Mouse (Mus musculus) liver, adult 2 months (tissue): ENCODE data around the gene Osgep. TPM values are rescaled to one million over a fixed set of nuclear protein-coding genes. Genes with fewer than 3 reads are reported as not detected.
"Not testable (repeated sequence)": the region's sequence is repeated elsewhere in the genome, so short reads cannot be mapped to it uniquely, and the experiment has no call there.

Experiments
- DNase-seq: peaks from one replicate; pipeline ENCODE4 v3.0.0-alpha.2; 2011; ENCODE audit warnings: low read depth, low spot score; ENCODE audit errors: extremely low read depth
- H3K27ac ChIP-seq: fragments of 200-500 bp; replicated peaks from 2 replicates; pipeline ENCODE4 v1.5.1; 2012; ENCODE audit warnings: low read depth, mild to moderate bottlenecking, control low read depth, inconsistent platforms, low read length; ENCODE audit not compliant: insufficient read depth
- H3K27me3 ChIP-seq: fragments of 200-500 bp; 2 replicates; pipeline ENCODE4 v1.6.1; 2012; ENCODE audit warnings: mild to moderate bottlenecking, moderate library complexity, low read length, inconsistent platforms; ENCODE audit not compliant: control insufficient read depth, insufficient read depth
- H3K36me3 ChIP-seq: fragments of 200-500 bp; 2 replicates; pipeline ENCODE4 v1.6.1; 2012; ENCODE audit warnings: low read length, inconsistent platforms; ENCODE audit not compliant: control insufficient read depth, insufficient read depth
- H3K4me1 ChIP-seq: fragments of 200-500 bp; 2 replicates; pipeline ENCODE4 v1.6.1; 2011; ENCODE audit warnings: low read length; ENCODE audit not compliant: control insufficient read depth, insufficient read depth
- H3K4me3 ChIP-seq: fragments of 200-500 bp; 2 replicates; pipeline ENCODE4 v1.5.1; 2011; ENCODE audit warnings: low read depth, mild to moderate bottlenecking, control low read depth, low read length, moderate library complexity; ENCODE audit not compliant: insufficient read depth
- H3K79me2 ChIP-seq: fragments of 200-500 bp; 2 replicates; pipeline ENCODE4 v1.6.1; 2012; ENCODE audit warnings: inconsistent platforms, mild to moderate bottlenecking, low read length, moderate library complexity; ENCODE audit not compliant: control insufficient read depth, insufficient read depth
- H3K9ac ChIP-seq: fragments of 200-500 bp; 2 replicates; pipeline ENCODE4 v1.6.1; 2012; ENCODE audit warnings: low read depth, mild to moderate bottlenecking, control low read depth, inconsistent platforms, low read length
- CTCF ChIP-seq: fragments of 200-500 bp; IDR thresholded peaks from 2 replicates; pipeline ENCODE4 v1.5.1; 2011; ENCODE audit warnings: low read depth, low read length, control low read depth
- POLR2A ChIP-seq: fragments of 200-500 bp; IDR thresholded peaks from 2 replicates; pipeline ENCODE4 v1.6.1; 2011; ENCODE audit warnings: low read length, control low read depth; ENCODE audit not compliant: insufficient read depth; ENCODE audit errors: extremely low read depth
- WGBS: fragments of 180-500 bp; shearing (Covaris S2); methylation state at CpG from one replicate; pipeline ENCODE4 v1.1.7; 2018; 5-methylcytosine and 5-hydroxymethylcytosine counted together
- polyA plus RNA-seq: library from polyadenylated mRNA; depleted of rRNA; stranded (reverse); fragments of >200 nt; gene quantifications from 2 replicates; pipeline ENCODE4 v1.2.3, GENCODE M21; 2012
- total RNA-seq: library from RNA; depleted of rRNA; stranded (reverse); fragments of >200 nt; gene quantifications from 2 replicates; pipeline ENCODE4 v1.2.3, GENCODE M21; 2014

The Osgep gene
- total and polyA plus RNA-seq, 2 experiments = 41.5 to 69.2 TPM

DNA sequence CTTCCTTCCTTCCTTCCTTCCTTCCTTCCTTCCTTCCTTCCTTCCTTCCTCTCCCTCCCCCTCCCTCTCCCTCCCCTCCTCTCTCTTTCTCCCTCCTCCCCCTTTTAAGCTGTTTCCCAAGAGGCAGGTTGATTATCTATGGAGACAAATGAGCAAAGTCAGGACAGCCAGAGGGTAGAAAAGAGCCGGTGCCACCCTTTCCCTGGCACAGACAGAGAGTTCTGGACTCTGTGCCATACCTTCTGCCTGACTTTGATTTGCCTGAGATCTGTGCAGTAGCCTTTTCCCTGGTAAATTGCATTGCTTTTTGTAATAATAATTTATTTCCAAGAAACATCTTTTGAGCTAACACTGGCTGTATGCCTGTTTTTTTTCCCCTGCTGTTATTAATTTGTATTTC is 44.3 kb upstream of the Osgep start:
- H3K9ac ChIP-seq = no peak overlapping the region
- no peaks in the 10 kb centered on the region for H3K36me3 ChIP-seq
- no peaks in the 10 kb centered on the region for H3K79me2 ChIP-seq
- DNase-seq = no peak
- TF ChIP-seq CTCF (no peak), POLR2A (no peak)
- no peaks in the 10 kb centered on the region for H3K27me3 ChIP-seq
- no peak overlapping the region for H3K27ac ChIP-seq
- 38% methylated on average over 1 of the region's 1 CpGs for WGBS
- H3K4me3 ChIP-seq = no peak overlapping the region
- H3K4me1 ChIP-seq = no peaks in the 10 kb centered on the region

DNA sequence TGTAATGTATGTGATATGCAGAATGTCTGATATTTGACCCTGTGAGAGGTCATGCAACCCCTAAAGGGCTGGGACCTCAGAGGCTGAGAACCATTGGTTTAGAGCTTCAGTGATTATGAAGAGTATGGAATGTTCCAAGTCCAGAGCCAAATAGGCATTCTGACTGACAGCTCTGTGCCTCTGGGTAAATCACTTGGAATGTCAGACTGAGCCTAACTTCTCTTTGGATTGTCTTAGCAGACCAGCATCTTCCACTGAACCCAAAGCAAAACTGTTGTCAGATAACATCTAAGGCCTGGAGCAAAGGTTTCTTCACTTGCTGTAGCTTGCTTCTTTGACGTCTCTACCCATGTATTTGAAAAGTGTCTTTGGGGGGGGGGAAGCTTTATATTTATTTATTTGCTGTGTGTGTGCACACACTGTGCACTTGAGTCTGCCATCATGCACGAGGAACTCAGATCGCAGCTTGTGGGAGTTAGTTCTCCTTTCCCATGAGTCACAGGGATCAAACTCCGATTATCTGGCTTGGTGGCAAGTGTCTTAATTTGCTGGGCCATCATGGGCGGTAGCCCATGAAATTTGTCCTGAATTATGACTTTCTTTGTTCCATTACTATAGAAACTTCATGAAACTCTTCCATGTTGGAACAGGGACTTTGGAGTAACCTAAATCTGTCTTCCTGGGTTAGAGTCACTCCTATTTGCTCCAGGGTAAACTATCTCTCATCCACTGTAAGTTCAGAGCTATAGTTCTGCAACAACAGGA is 43.7 kb upstream of the Osgep start:
- 85% methylated on average over 5 of the region's 5 CpGs for WGBS
- no peak for DNase-seq

DNA sequence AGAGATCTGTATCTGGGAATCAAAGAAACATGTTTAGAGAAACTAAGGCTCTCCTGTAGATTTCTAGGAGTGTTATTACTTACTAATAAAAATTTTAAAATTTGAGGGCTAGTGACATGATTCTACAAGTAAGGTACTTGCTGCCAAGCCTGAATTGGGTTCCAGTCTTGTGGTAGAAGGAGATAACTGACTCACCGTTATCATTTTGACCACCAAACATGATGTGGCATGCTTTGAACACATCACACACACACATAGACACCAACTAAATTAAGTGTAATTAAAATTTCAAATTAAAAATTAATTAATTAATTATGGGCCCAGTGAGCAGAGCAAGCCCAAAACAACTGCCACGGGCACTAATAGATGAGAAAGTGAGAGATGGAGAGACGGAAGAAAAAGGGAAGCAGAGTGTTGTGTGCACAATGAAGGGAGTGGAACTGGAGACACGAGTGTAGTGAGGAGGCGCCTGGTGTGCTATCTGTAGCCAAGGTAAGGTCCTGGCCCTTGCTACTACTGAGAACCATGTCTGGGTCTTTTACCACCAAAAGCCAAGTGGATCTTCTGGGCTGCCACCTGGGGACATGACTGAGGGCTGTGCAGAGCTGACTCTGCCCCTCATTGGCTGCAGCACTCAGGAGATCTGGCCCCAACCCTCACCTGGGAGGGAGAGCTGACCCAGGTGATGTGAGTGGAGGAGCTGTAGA is 33.7 kb upstream of the Osgep start:
- DNase-seq, H3K27me3 ChIP-seq, H3K36me3 ChIP-seq, H3K4me1 ChIP-seq, H3K27ac ChIP-seq, H3K4me3 ChIP-seq, H3K9ac ChIP-seq, H3K79me2 ChIP-seq: not testable (repeated sequence)
- 97% methylated on average over 5 of the region's 5 CpGs for WGBS

More for the DNA sequence above, 43.7 kb upstream of the Osgep start:
- H3K79me2 ChIP-seq = no peaks in the 10 kb centered on the region
- no peaks in the 10 kb centered on the region for H3K27me3 ChIP-seq
- H3K27ac ChIP-seq = no peak overlapping the region
- H3K4me1 ChIP-seq = no peaks in the 10 kb centered on the region
- TF ChIP-seq CTCF (no peak), POLR2A (no peak)
- H3K9ac ChIP-seq = no peak overlapping the region
- no peak overlapping the region for H3K4me3 ChIP-seq
- H3K36me3 ChIP-seq = no peaks in the 10 kb centered on the region

DNA sequence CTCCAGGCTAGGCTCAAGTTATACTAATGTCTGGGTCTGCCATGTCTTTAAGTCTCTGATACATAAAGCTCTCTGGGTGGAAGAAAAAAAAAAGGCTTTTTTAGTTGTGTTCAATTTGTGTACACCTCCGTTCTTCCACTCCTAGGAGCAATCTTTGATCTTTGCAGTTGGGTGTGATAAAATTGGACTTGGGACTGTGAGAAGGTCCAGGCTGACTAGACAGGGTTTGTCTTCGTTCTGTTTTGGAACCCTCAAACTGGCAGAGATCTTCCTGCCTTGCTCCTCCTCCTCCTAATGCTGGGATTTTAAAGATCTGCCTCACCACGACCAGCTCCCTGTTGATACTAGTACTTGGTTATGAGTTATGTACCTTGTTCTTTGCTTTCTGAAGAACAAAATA is 32.5 kb upstream of the Osgep start:
- not testable (repeated sequence) for H3K27me3 ChIP-seq, H3K36me3 ChIP-seq, H3K9ac ChIP-seq, H3K4me1 ChIP-seq, H3K79me2 ChIP-seq, H3K4me3 ChIP-seq
- 14% methylated on average over 3 of the region's 3 CpGs for WGBS
- H3K27ac ChIP-seq = peak overlapping the region; percentile 61
- peak; percentile 71 for DNase-seq

- H3K4me1 ChIP-seq, H3K9ac ChIP-seq, H3K79me2 ChIP-seq, H3K36me3 ChIP-seq, H3K27me3 ChIP-seq, DNase-seq: not testable (repeated sequence)
- 89% methylated on average over 6 of the region's 6 CpGs for WGBS
- Histone ChIP-seq H3K27ac (peak overlapping the region; percentile 73), H3K4me3 (peak overlapping the region; percentile 22; the same call in 1 of the 2 replicates)
Observed at GRCm38 (mm10) chr14:50956724-50957123, 32.0 kb upstream of the Osgep start.

- not testable (repeated sequence) for H3K36me3 ChIP-seq, H3K4me1 ChIP-seq, H3K79me2 ChIP-seq, H3K27me3 ChIP-seq, DNase-seq
- Histone ChIP-seq H3K9ac (peak within 1 kb of the TSS; percentile 18; the same call in 1 of the 2 replicates), H3K4me3 (peak within 1 kb of the TSS; percentile 22), H3K27ac (peak within 1 kb of the TSS; percentile 73)
- WGBS = 51% methylated on average over 19 of the region's 19 CpGs
Observed at GRCm38 (mm10) chr14:50955942-50956508, 31.3 kb upstream of the Osgep start, which contains the start of gene Pnp2. Pnp2 (plus strand) TSS chr14:50955992.
